Mouse (Mus musculus): ENCODE results near the gene Lats1. TPM values are rescaled to one million over a fixed set of nuclear protein-coding genes. Genes with fewer than 3 reads are reported as not detected.
A peak's percentile ranks its signal among the peaks of the same experiment; 100 is the strongest.

Lats1 gene
- total and polyA plus RNA-seq, 3 experiments = 11.1 to 73.4 (median 17.8) TPM

DNA sequence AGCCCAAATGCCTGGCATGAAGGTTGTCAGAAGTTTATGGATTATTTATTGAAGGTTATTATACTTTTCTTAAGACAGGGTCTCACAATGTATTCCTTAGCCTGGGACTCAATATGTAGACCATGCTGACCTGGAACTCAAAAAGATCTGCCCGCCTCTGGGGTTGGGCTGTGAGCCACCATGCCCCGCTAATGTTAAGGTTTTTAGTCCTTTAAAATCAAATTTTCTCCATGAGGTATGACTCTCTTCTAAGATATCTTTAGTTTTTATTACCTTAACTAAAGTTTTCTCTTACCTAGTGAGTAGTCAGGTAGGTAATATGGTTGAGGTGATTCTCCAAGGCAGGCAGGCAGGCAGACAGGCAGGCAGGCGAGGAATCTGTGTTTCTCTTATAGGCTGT is 1.2 kb downstream of the Lats1 start:
- 0 out of 2 replicates have a peak, but pooled peaks have one; percentile 54 for TF ChIP-seq CHD1 (IDR thresholded peaks at IDR 0.05; ENCODE audit: low read depth, low read length)
- no peak for TF ChIP-seq MXI1 (IDR thresholded peaks at IDR 0.05; ENCODE audit: low read depth, low read length)
- Histone ChIP-seq H3K9ac (ENCODE audit: control insufficient read depth, low read depth, low read length, poor library complexity, severe bottlenecking) (peak overlapping the region; percentile 98), H3K4me3 (ENCODE audit: control insufficient read depth in 1 of 2, insufficient read depth in 1 of 2, low read depth in 2 of 2, low read length in 2 of 2) (peak overlapping the region; percentile 98 to 100), H3K36me3 (ENCODE audit: control insufficient read depth in 1 of 2, insufficient read depth in 2 of 2, low read length in 2 of 2) (peaks cover 10 to 54% of the 10 kb centered on the region in 2 experiments), H3K27ac (ENCODE audit: control insufficient read depth, low read depth, low read length) (no peak overlapping the region), H3K9me3 (replicated peaks; ENCODE audit: insufficient read depth, low read length) (no peaks in the 10 kb centered on the region), H3K79me2 (ENCODE audit: control insufficient read depth, insufficient read depth, low read length, poor library complexity) (peaks cover 81% of the 10 kb centered on the region), H3K27me3 (ENCODE audit: control insufficient read depth in 1 of 2, insufficient read depth in 2 of 2, low read length in 2 of 2) (no peaks in the 10 kb centered on the region), H3K4me1 (ENCODE audit: control insufficient read depth in 1 of 2, insufficient read depth in 2 of 2, low read length in 2 of 2) (peaks cover 8 to 22% of the 10 kb centered on the region in 2 experiments)
- DNase-seq (ENCODE audit: low read depth, low spot score) = peak; percentile 23

DNA sequence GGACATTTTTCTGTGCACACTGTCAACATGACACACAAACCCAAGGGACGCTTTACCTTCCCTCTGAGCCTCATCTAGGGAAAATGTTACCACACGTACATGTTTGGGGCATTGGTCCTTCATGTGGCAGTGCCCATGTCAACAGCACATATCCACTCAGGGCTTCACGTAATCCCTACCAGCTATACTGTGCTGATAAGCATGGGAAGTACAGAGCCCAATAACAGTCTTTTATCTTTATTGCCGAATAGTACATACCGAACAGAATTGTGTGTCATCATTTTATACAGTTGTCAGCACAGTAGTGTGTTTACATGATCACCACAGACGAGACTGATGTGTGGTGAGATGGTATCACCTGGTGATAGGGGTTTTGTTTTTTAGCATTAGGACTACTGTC is 5.9 kb downstream of the Lats1 start:
- H3K4me3 ChIP-seq (ENCODE audit: control insufficient read depth in 1 of 2, insufficient read depth in 1 of 2, low read depth in 2 of 2, low read length in 2 of 2) = no peak overlapping the region
- no peaks in the 10 kb centered on the region for H3K27me3 ChIP-seq (ENCODE audit: control insufficient read depth in 1 of 2, insufficient read depth in 2 of 2, low read length in 2 of 2)
- H3K9ac ChIP-seq (ENCODE audit: control insufficient read depth, low read depth, low read length, poor library complexity, severe bottlenecking) = no peak overlapping the region
- peaks cover 8 to 40% of the 10 kb centered on the region in 2 experiments for H3K36me3 ChIP-seq (ENCODE audit: control insufficient read depth in 1 of 2, insufficient read depth in 2 of 2, low read length in 2 of 2)
- no peak overlapping the region for H3K27ac ChIP-seq (ENCODE audit: control insufficient read depth, low read depth, low read length)
- DNase-seq (ENCODE audit: low read depth, low spot score) = no peak
- H3K79me2 ChIP-seq (ENCODE audit: control insufficient read depth, insufficient read depth, low read length, poor library complexity) = peaks cover 61% of the 10 kb centered on the region
- H3K4me1 ChIP-seq (ENCODE audit: control insufficient read depth in 1 of 2, insufficient read depth in 2 of 2, low read length in 2 of 2) = peaks cover 13 to 14% of the 10 kb centered on the region in 2 experiments
- H3K9me3 ChIP-seq (replicated peaks; ENCODE audit: insufficient read depth, low read length) = no peaks in the 10 kb centered on the region
- TF ChIP-seq ETS1 (IDR thresholded peaks at IDR 0.05; ENCODE audit: low read depth, low read length) (no peak), GATA1 (IDR thresholded peaks at IDR 0.05; ENCODE audit: low read depth, low read length) (no peak), HCFC1 (IDR thresholded peaks at IDR 0.05; ENCODE audit: low read depth, low read length) (no peak), RAD21 (IDR thresholded peaks at IDR 0.05; ENCODE audit: low read depth, low read length) (no peak), ZKSCAN1 (IDR thresholded peaks at IDR 0.05; ENCODE audit: low read depth, low read length) (no peak), TAL1 (IDR thresholded peaks at IDR 0.05; ENCODE audit: low read length) (no peak), CTCF (IDR thresholded peaks at IDR 0.05 in 2 of 3, conservative IDR thresholded peaks at IDR 0.05 in 1 of 3; ENCODE audit: control insufficient read depth in 1 of 3, insufficient read depth in 1 of 3, low read depth in 2 of 3, low read length in 3 of 3, poor library complexity in 1 of 3, severe bottlenecking in 1 of 3) (no peak), JUND (IDR thresholded peaks at IDR 0.05; ENCODE audit: low read depth, low read length) (no peak), MAFK (IDR thresholded peaks at IDR 0.05; ENCODE audit: borderline replicate concordance, low read depth, low read length) (no peak)

DNA sequence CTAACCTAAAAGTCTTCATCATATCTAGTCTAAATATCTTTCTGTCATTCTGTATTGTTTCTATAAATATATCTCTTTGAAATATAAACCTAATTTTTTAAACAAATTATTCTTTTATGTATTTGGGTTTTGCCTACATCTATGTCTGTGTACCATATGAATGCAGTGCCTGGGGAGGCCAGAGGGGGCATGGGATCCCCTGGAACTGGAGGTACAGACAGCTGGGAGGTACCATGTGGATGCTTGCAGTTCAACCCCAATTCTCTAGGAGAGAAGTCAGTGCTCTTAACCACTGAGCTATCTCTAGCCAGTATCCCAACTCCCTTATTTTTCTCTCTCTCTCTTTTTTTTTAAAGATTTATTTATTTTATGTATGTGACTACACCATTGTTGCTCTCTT is 14.3 kb downstream of the Lats1 start:
- H3K36me3 ChIP-seq (ENCODE audit: control insufficient read depth in 1 of 2, insufficient read depth in 2 of 2, low read length in 2 of 2) = peaks cover 15 to 33% of the 10 kb centered on the region in 2 experiments
- H3K4me3 ChIP-seq (ENCODE audit: control insufficient read depth in 1 of 2, insufficient read depth in 1 of 2, low read depth in 2 of 2, low read length in 2 of 2) = no peak overlapping the region
- H3K9ac ChIP-seq (ENCODE audit: control insufficient read depth, low read depth, low read length, poor library complexity, severe bottlenecking) = no peak overlapping the region
- TF ChIP-seq JUND (IDR thresholded peaks at IDR 0.05; ENCODE audit: low read depth, low read length) (no peak), CTCF (IDR thresholded peaks at IDR 0.05 in 2 of 3, conservative IDR thresholded peaks at IDR 0.05 in 1 of 3; ENCODE audit: control insufficient read depth in 1 of 3, insufficient read depth in 1 of 3, low read depth in 2 of 3, low read length in 3 of 3, poor library complexity in 1 of 3, severe bottlenecking in 1 of 3) (peak in 1 of 3 experiments; percentile 23; a peak in 1 of 6 replicates)
- peaks cover 5 to 9% of the 10 kb centered on the region in 2 experiments for H3K4me1 ChIP-seq (ENCODE audit: control insufficient read depth in 1 of 2, insufficient read depth in 2 of 2, low read length in 2 of 2)
- H3K27me3 ChIP-seq (ENCODE audit: control insufficient read depth in 1 of 2, insufficient read depth in 2 of 2, low read length in 2 of 2) = no peaks in the 10 kb centered on the region
- DNase-seq (ENCODE audit: low read depth, low spot score) = peak; percentile 51
- H3K27ac ChIP-seq (ENCODE audit: control insufficient read depth, low read depth, low read length) = no peak overlapping the region
- H3K79me2 ChIP-seq (ENCODE audit: control insufficient read depth, insufficient read depth, low read length, poor library complexity) = peaks cover 9% of the 10 kb centered on the region; the same call in 1 of the 2 replicates
- no peaks in the 10 kb centered on the region for H3K9me3 ChIP-seq (replicated peaks; ENCODE audit: insufficient read depth, low read length)
